Mouse (Mus musculus): ENCODE measurements around the gene Slc27a1. TPM values are rescaled to one million over a fixed set of nuclear protein-coding genes. Genes with fewer than 3 reads are reported as not detected.
A peak's percentile ranks its signal among the peaks of the same experiment; 100 is the strongest.

Slc27a1 gene
- polyA plus RNA-seq, 1 experiment from 2014 or later = 22.6 TPM

DNA sequence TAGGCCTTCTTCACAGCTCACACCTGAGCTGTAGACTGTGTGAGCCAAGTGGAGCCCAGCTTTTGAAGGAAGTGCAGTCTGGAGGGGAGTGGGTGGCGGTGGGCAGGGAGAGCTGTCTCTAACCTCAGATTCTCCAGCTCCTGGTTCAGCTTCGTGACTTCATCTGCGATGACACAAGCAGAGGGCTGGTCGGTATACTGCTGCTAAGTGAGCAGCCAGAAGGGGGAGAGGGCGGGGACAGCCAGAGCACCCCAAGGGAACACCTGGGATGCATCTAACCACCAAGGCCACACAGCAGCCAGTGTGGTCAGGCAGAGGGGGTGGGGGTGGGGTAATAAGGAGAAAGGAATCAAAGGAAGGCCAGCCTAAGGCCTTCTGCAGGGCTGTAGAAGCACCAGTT is 33.0 kb upstream of the Slc27a1 start:
- WGBS = 63% methylated on average over 5 of the region's 5 CpGs
- H3K36me3 ChIP-seq = no peaks in the 10 kb centered on the region
- H3K27me3 ChIP-seq (replicated peaks) = peaks cover 18% of the 10 kb centered on the region
- no peaks in the 10 kb centered on the region for H3K9me3 ChIP-seq (replicated peaks)
- H3K4me3 ChIP-seq = no peak overlapping the region
- peak overlapping the region; percentile 53; the same call in 1 of the 2 replicates for H3K9ac ChIP-seq
- no peak for ATAC-seq (ENCODE audit: insufficient number of reproducible peaks, low FRiP score)
- no peak overlapping the region for H3K27ac ChIP-seq (ENCODE audit: poor library complexity, severe bottlenecking)
- peak overlapping the region; percentile 85 for H3K4me2 ChIP-seq
- peaks cover 11% of the 10 kb centered on the region for H3K4me1 ChIP-seq (replicated peaks)

DNA sequence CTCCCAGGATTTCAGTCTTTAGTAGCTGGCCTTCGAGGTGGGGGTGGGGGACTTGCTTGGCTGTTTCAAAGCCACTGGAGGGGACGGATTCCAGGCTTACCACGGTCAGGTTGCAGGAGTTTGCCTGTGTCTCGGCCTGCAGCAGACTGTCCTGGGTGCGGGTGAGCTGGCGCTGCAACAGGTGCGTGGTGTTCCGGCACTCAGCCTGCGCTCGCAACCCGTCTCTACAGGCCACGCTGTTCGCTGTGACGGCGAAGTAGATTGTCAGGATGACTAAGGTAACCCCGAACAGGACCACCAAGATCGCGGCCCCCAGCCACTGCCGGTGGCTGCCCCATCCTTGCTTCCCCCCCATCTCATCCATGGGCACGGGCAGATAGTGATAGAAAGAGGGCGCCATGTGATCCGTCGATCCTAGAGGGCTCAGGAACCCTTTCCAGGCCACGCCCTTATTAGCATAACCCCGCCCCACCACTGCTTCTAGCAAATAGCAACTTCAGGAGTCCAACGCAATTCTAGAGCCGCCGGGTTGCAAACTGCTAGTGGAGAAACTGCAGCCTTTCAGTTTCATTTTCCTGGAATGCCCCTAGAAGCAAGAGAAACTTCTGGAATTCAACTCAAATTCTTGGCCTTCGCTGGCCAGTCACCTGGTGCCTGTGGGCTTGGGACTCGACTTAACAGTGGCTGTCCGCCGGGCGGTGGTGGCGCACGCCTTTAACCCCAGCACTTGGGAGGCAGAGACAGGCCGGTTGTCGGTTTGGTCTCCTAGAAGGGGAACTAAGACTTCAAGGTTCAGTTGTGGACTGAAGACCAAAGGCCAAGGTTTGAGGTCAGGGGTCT is 31.4 kb upstream of the Slc27a1 start, which contains the start of gene Bst2:
Gene Bst2, minus strand, starts transcription at position 429 of the 840 bp plus-strand sequence.
- Histone ChIP-seq H3K9ac (peak within 1 kb of the TSS; percentile 67), H3K9me3 (replicated peaks) (no peaks in the 10 kb centered on the region), H3K27me3 (replicated peaks) (peaks cover 18% of the 10 kb centered on the region), H3K4me3 (peak within 1 kb of the TSS; percentile 57), H3K4me2 (peak within 1 kb of the TSS; percentile 85), H3K36me3 (no peaks in the 10 kb centered on the region), H3K4me1 (replicated peaks) (peaks cover 11% of the 10 kb centered on the region), H3K27ac (ENCODE audit: poor library complexity, severe bottlenecking) (peak within 1 kb of the TSS; percentile 48)
- 3% methylated on average over 37 of the region's 37 CpGs for WGBS
- peak; percentile 88 for ATAC-seq (ENCODE audit: insufficient number of reproducible peaks, low FRiP score)

DNA sequence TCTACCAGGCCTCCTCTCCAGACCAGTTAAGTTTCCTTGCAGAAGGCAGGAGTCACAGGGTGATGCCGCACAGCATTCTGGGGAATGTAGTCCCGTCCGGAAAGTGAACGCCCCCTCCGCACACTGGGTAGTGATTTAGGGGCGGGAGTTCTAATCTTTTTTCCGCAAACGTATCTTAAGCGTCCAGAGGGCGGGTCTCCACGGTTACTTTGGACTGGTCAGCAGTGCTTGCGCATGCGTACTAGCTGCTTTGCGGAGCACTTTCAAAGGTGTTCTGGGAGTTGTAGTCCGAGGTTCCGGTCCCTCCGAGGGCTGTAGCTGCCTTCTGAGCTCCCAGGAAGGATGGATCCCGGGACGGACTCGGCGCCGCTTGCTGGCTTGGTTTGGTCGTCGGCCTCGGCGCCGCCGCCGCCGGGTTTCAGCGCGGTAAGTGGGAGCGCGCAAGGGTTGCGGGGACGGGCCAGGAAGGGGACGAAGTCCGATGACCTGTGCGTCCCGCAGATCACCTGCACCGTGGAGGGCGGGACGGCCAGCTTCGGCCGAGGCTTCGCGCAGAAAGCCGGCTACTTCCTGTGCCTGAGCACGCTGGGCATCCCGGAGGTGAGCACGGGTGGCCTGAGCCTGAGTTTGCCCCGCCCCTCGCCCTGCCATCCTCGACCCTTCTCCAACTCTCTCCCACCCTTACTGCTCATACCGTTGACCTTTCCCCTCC is 25.9 kb upstream of the Slc27a1 start, which contains the start of gene Mvb12a:
Gene Mvb12a, plus strand, starts transcription at position 291 of the 712 bp plus-strand sequence.
- no peaks in the 10 kb centered on the region for H3K27me3 ChIP-seq (replicated peaks)
- peak within 1 kb of the TSS; percentile 71 for H3K4me3 ChIP-seq
- no peaks in the 10 kb centered on the region for H3K9me3 ChIP-seq (replicated peaks)
- H3K27ac ChIP-seq (ENCODE audit: poor library complexity, severe bottlenecking) = peak within 1 kb of the TSS; percentile 36; the same call in 1 of the 2 replicates
- peaks cover 27% of the 10 kb centered on the region for H3K36me3 ChIP-seq
- peaks cover 14% of the 10 kb centered on the region for H3K4me1 ChIP-seq (replicated peaks)
- under 1% methylated on average over 55 of the region's 55 CpGs for WGBS
- H3K9ac ChIP-seq = peak within 1 kb of the TSS; percentile 77
- peak within 1 kb of the TSS; percentile 88 for H3K4me2 ChIP-seq
- peak; percentile 97 for ATAC-seq (ENCODE audit: insufficient number of reproducible peaks, low FRiP score)

DNA sequence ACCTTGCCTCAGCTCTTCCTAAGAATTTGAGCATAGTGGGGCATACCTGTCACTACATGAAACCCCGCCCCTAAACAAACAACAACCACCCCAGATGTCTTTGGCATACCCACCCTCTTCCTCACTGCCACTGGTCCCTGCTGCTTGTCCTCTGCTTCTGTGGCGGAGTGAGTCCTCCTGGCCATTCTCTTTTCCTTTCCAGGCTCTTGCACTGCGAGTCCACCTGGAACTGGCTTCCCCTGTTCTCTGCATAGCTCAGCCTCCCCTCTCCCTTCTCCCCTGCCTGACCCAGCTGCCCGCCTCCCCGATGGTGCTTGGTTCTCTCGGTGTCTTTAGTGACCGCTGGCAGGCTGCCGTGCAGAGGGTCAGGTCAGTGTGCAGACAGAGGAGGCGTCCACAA is 24.9 kb upstream of the Slc27a1 start:
- H3K4me3 ChIP-seq = peak overlapping the region; percentile 71
- H3K27me3 ChIP-seq (replicated peaks) = no peaks in the 10 kb centered on the region
- peak overlapping the region; percentile 77 for H3K9ac ChIP-seq
- H3K4me2 ChIP-seq = peak overlapping the region; percentile 88
- H3K27ac ChIP-seq (ENCODE audit: poor library complexity, severe bottlenecking) = no peak overlapping the region
- H3K4me1 ChIP-seq (replicated peaks) = peaks cover 10% of the 10 kb centered on the region
- no peaks in the 10 kb centered on the region for H3K9me3 ChIP-seq (replicated peaks)
- ATAC-seq (ENCODE audit: insufficient number of reproducible peaks, low FRiP score) = no peak
- WGBS = 85% methylated on average over 9 of the region's 9 CpGs
- H3K36me3 ChIP-seq = peaks cover 37% of the 10 kb centered on the region

DNA sequence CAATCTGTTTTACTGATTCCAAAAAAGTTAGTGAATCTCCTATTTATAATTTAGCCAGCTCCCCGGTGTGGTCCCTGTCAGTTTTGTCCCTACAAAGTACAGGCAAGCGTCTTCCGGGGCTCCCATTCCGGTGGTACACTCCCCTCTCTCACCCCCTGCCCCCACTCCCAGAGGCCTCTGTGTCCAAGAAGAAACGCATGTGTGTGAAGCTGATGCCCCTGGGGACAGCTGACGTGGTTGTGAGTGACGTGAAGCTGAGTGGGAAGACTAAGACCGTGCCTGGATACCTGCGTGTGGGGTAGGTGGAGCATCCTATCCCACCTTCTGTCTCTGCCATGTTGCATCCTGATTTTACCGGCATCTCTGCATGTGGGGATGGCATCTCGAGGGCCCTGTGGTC is 23.6 kb upstream of the Slc27a1 start:
- ATAC-seq (ENCODE audit: insufficient number of reproducible peaks, low FRiP score) = no peak
- Histone ChIP-seq H3K4me3 (no peak overlapping the region), H3K27ac (ENCODE audit: poor library complexity, severe bottlenecking) (no peak overlapping the region), H3K9ac (no peak overlapping the region), H3K9me3 (replicated peaks) (no peaks in the 10 kb centered on the region), H3K27me3 (replicated peaks) (no peaks in the 10 kb centered on the region), H3K36me3 (peaks cover 38% of the 10 kb centered on the region), H3K4me2 (no peak overlapping the region), H3K4me1 (replicated peaks) (peaks cover 10% of the 10 kb centered on the region)
- 88% methylated on average over 11 of the region's 11 CpGs for WGBS

DNA sequence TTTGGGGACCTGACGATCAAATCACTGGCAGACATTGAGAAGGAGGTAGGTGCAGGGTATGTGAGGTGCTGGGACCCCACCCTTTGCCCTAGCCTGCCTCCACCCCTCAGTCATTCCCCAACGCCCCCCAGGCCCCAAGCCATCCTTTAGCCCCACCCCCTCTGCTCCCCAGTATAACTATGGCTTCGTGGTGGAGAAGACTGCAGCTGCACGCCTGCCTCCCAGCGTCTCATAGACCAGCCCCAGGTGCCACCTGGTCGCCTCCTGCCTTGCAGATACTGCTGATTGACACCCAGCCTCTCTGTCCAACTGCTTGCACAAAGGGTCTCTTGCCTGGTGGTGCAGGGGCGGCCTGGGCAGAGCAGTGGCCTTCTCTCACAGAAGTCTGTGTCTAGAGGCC is 21.1 kb upstream of the Slc27a1 start:
- H3K4me1 ChIP-seq (replicated peaks) = peaks cover 10% of the 10 kb centered on the region
- H3K4me2 ChIP-seq = no peak overlapping the region
- 80% methylated on average over 7 of the region's 7 CpGs for whole genome bisulfite sequencing
- H3K36me3 ChIP-seq = peaks cover 38% of the 10 kb centered on the region
- H3K4me3 ChIP-seq = no peak overlapping the region
- no peaks in the 10 kb centered on the region for H3K9me3 ChIP-seq (replicated peaks)
- ATAC-seq (ENCODE audit: insufficient number of reproducible peaks, low FRiP score) = no peak
- H3K9ac ChIP-seq = no peak overlapping the region
- H3K27ac ChIP-seq (ENCODE audit: poor library complexity, severe bottlenecking) = no peak overlapping the region
- H3K27me3 ChIP-seq (replicated peaks) = no peaks in the 10 kb centered on the region

DNA sequence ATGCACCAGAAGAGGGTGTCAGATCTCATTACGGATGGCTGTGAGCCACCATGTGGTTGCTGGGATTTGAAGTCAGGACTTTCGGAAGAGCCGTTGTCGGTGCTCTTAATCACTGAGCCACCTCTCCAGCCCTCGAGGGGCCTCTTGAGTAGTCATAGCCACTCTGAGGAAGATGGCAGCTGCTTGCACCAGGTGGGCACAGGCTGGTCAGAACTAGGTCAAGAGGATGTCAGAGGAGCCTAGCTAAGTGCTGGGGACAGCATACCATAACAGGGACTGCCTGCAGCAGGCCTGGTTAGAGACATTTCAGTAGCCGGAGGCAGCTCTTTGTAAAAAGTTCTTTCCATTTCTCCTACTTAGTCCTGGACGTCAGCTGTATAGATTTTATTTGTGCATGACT is 17.9 kb upstream of the Slc27a1 start:
- H3K9me3 ChIP-seq (replicated peaks) = no peaks in the 10 kb centered on the region
- no peak for ATAC-seq (ENCODE audit: insufficient number of reproducible peaks, low FRiP score)
- no peaks in the 10 kb centered on the region; the same call in 1 of the 2 replicates for H3K4me1 ChIP-seq (replicated peaks)
- peaks cover 30% of the 10 kb centered on the region for H3K36me3 ChIP-seq
- H3K4me3 ChIP-seq = no peak overlapping the region
- H3K4me2 ChIP-seq = no peak overlapping the region
- WGBS = 58% methylated on average over 7 of the region's 7 CpGs
- H3K27ac ChIP-seq (ENCODE audit: poor library complexity, severe bottlenecking) = no peak overlapping the region
- H3K9ac ChIP-seq = no peak overlapping the region
- H3K27me3 ChIP-seq (replicated peaks) = peaks cover 6% of the 10 kb centered on the region; the same call in 1 of the 2 replicates

DNA sequence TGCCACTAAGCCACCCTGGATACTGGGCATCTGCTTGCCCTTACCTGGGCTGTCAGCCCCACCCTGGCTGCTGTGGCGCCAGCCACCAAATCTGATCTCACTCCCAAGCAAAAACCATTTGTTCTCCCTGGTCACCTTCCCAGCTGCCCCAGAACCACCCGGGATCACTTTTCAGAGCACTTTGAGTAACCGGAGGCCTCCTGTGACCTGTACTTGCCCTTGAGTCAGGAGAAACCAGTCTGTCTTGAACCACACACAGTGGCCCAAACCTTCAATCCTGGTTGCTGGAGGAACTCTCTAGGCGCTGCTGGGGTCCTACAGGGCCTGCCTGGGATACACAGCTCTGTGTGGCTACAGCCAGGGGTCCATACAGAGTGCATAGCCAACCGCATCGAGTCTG is 15.9 kb upstream of the Slc27a1 start:
- no peak for ATAC-seq (ENCODE audit: insufficient number of reproducible peaks, low FRiP score)
- H3K4me2 ChIP-seq = no peak overlapping the region
- H3K9me3 ChIP-seq (replicated peaks) = no peaks in the 10 kb centered on the region
- H3K36me3 ChIP-seq = peaks cover 11% of the 10 kb centered on the region
- H3K27me3 ChIP-seq (replicated peaks) = peaks cover 26% of the 10 kb centered on the region
- H3K4me3 ChIP-seq = no peak overlapping the region
- H3K9ac ChIP-seq = no peak overlapping the region
- no peak overlapping the region for H3K27ac ChIP-seq (ENCODE audit: poor library complexity, severe bottlenecking)
- 57% methylated on average over 6 of the region's 6 CpGs for WGBS
- H3K4me1 ChIP-seq (replicated peaks) = no peaks in the 10 kb centered on the region; the same call in 1 of the 2 replicates

DNA sequence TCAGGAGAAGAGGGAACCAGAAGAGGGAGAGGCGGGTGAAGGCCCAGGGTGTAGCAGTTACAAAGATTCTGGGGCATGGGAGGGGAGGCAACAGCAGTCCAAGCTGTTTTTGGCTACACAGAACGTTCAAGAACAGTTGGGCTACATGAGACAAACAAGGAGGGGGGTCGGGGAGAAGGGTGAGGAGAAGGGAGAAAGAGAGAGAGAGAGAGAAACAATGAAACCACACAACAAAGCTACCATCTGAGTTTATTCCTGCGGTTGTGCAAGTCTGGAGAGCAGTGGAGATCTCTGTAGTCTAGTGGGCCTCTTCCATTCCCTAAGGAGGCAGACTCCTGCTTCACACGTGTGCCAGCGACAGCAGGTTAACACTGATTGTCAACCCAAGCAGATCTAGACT is 14.7 kb upstream of the Slc27a1 start:
- H3K4me1 ChIP-seq (replicated peaks) = peaks cover 9% of the 10 kb centered on the region
- no peak overlapping the region for H3K4me3 ChIP-seq

DNA sequence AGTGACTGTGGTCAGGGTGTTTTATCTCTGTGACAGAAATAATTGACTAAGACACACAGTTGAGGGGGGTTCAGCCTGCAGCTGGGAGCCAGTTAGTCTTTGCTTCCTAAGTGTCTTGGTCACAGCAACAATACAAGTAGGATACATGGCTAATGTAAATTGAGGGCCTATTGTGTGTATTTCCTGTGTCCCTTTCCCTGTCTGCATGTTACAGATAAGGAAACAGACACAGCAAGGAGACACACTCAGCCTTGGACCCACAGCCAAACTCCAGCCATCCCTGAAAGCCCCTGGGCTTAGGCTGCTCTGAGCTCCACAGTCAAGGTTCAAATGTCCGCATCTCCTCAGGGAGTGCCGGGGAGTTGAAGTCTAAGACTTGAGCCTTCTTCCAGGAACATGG is 14.0 kb upstream of the Slc27a1 start:
- no peak overlapping the region for H3K4me2 ChIP-seq
- peaks cover 12% of the 10 kb centered on the region for H3K4me1 ChIP-seq (replicated peaks)
- peaks cover 45% of the 10 kb centered on the region for H3K27me3 ChIP-seq (replicated peaks)
- no peaks in the 10 kb centered on the region for H3K36me3 ChIP-seq
- ATAC-seq (ENCODE audit: insufficient number of reproducible peaks, low FRiP score) = no peak
- H3K27ac ChIP-seq (ENCODE audit: poor library complexity, severe bottlenecking) = no peak overlapping the region
- no peak overlapping the region for H3K4me3 ChIP-seq
- no peaks in the 10 kb centered on the region for H3K9me3 ChIP-seq (replicated peaks)
- H3K9ac ChIP-seq = no peak overlapping the region
- WGBS = 75% methylated on average over 2 of the region's 2 CpGs

More for the DNA sequence above, 14.7 kb upstream of the Slc27a1 start:
- Histone ChIP-seq H3K9ac (no peak overlapping the region), H3K9me3 (replicated peaks) (no peaks in the 10 kb centered on the region), H3K27me3 (replicated peaks) (peaks cover 39% of the 10 kb centered on the region), H3K4me2 (no peak overlapping the region), H3K36me3 (no peaks in the 10 kb centered on the region), H3K27ac (ENCODE audit: poor library complexity, severe bottlenecking) (no peak overlapping the region)
- WGBS = 74% methylated on average over 6 of the region's 6 CpGs
- no peak for ATAC-seq (ENCODE audit: insufficient number of reproducible peaks, low FRiP score)
